12 mouse cellular contexts compared by ENCODE assay signal in genomic region chr10:86814292-86815131, GRCm38 (mm10). TPM values are rescaled to one million over a fixed set of nuclear protein-coding genes. Genes with fewer than 3 reads are reported as not detected.
DNase-seq lines count a peak whose midpoint lies in the region; ATAC-seq and TF ChIP-seq lines count a peak whose summit lies in the region.
"Had no signal": no experiment of that assay in that cellular context is flagged by ENCODE, and none has a peak within 500 bp of the region (broad histone marks: within the 10 kb centered on the region; RNA-seq: fewer than 3 reads in every experiment).

No protein-coding gene starts in this region.

- DNase-seq in heart, adult 2 months, result peak in 1 of 2 experiments; percentile 29
- no peak for DNase-seq in heart, postnatal 25 days (ENCODE audit: low spot score)
- no peak for DNase-seq in MEL (ENCODE audit: low read depth, low spot score)
- DNase-seq in kidney, postnatal 10 days, result peak; percentile 13
- DNase-seq in layer of hippocampus, adult 9-11 months, result no peak
- DNase-seq in left cerebral cortex, postnatal 4 days, result no peak
- no peak for DNase-seq in left cerebral cortex, adult 2 months (ENCODE audit: extremely low spot score in 1 of 2, low spot score in 2 of 2)
- DNase-seq: cerebellum, postnatal 10 days; forebrain, postnatal 0 days had no signal

- no peak for TF ChIP-seq CTCF in heart, adult 2 months (IDR thresholded peaks at IDR 0.05)
- no peak for TF ChIP-seq CTCF in MEL (IDR thresholded peaks at IDR 0.05 in 2 of 3, conservative IDR thresholded peaks at IDR 0.05 in 1 of 3; ENCODE audit: control insufficient read depth in 1 of 3, insufficient read depth in 1 of 3, low read depth in 2 of 3, low read length in 3 of 3, poor library complexity in 1 of 3, severe bottlenecking in 1 of 3)
- no peak for TF ChIP-seq CTCF in left cerebral cortex, adult 2 months (IDR thresholded peaks at IDR 0.05)

- H3K4me2 ChIP-seq in heart, embryonic 13.5 days, result no peak overlapping the region

- H3K4me3 ChIP-seq in heart, adult 2 months, result no peak overlapping the region
- H3K4me3 ChIP-seq in MEL (ENCODE audit: control insufficient read depth in 1 of 2, insufficient read depth in 1 of 2, low read depth in 2 of 2, low read length in 2 of 2), result no peak overlapping the region
- no peak overlapping the region for H3K4me3 ChIP-seq in heart, embryonic 13.5 days
- no peak overlapping the region for H3K4me3 ChIP-seq in left cerebral cortex, adult 2 months

- TF ChIP-seq RAD21 in MEL (IDR thresholded peaks at IDR 0.05; ENCODE audit: low read depth, low read length), result no peak

- peaks cover 13% of the 10 kb centered on the region for H3K4me1 ChIP-seq in heart, adult 2 months (ENCODE audit: control insufficient read depth, insufficient read depth, low read length)
- H3K4me1 ChIP-seq in MEL (ENCODE audit: control insufficient read depth in 1 of 2, insufficient read depth in 2 of 2, low read length in 2 of 2), result no peaks in the 10 kb centered on the region
- peaks cover 41% of the 10 kb centered on the region for H3K4me1 ChIP-seq in heart, embryonic 13.5 days

- no peaks in the 10 kb centered on the region for H3K27me3 ChIP-seq in heart, adult 2 months (ENCODE audit: control insufficient read depth, insufficient read depth, low read length)
- no peaks in the 10 kb centered on the region for H3K27me3 ChIP-seq in MEL (ENCODE audit: control insufficient read depth in 1 of 2, insufficient read depth in 2 of 2, low read length in 2 of 2)
- no peaks in the 10 kb centered on the region for H3K27me3 ChIP-seq in heart, embryonic 13.5 days (replicated peaks)

- H3K9me3 ChIP-seq in MEL (replicated peaks; ENCODE audit: insufficient read depth, low read length), result no peaks in the 10 kb centered on the region
- H3K9me3 ChIP-seq in heart, embryonic 13.5 days, result no peaks in the 10 kb centered on the region

- H3K27ac ChIP-seq in heart, adult 2 months, result peak overlapping the region; percentile 10
- H3K27ac ChIP-seq in MEL (ENCODE audit: control insufficient read depth, low read depth, low read length), result no peak overlapping the region
- peak overlapping the region; percentile 66 for H3K27ac ChIP-seq in heart, embryonic 13.5 days (replicated peaks)
- H3K27ac ChIP-seq in left cerebral cortex, adult 2 months, result no peak overlapping the region
- H3K27ac ChIP-seq: liver, embryonic 14.5 days had no signal

- no peaks in the 10 kb centered on the region for H3K36me3 ChIP-seq in heart, adult 2 months (ENCODE audit: control insufficient read depth, insufficient read depth, low read length)
- peaks cover 0 to 8% of the 10 kb centered on the region in 2 experiments; a peak in 2 of 4 replicates for H3K36me3 ChIP-seq in MEL (ENCODE audit: control insufficient read depth in 1 of 2, insufficient read depth in 2 of 2, low read length in 2 of 2)
- H3K36me3 ChIP-seq in heart, embryonic 13.5 days, result peaks cover 23% of the 10 kb centered on the region

- intact Hi-C loops in heart, adult 2 months (cut with DNase I), result loop anchor here (2.0 kb wide), 1 partner anchor 36 kb away; the partner anchor contains the start of gene Nt5dc3
- intact Hi-C loops in heart, postnatal 25 days (cut with DNase I), result loop anchor here (5.0 kb wide), 1 partner anchor 32 kb away; no protein-coding TSS in a partner anchor
- intact Hi-C loops in left cerebral cortex, postnatal 4 days (cut with DNase I), result no loop called here
- intact Hi-C loops in left cerebral cortex, adult 2 months (cut with DNase I), result no loop called here

- WGBS in heart, adult 2 months, result 68% methylated on average over 19 of the region's 19 CpGs
- WGBS in heart, embryonic 13.5 days, result 63% methylated on average over 19 of the region's 19 CpGs

- 0 out of 2 replicates have a peak, but pooled peaks have one; percentile 18 for TF ChIP-seq EP300 in heart, adult 2 months (IDR thresholded peaks at IDR 0.05; ENCODE audit: insufficient read depth, low read depth, low read length)
- TF ChIP-seq EP300 in MEL (IDR thresholded peaks at IDR 0.05; ENCODE audit: low read depth in 1 of 2, low read length in 2 of 2), result no peak

- no peaks in the 10 kb centered on the region for H3K79me2 ChIP-seq in heart, adult 2 months (replicated peaks; ENCODE audit: control insufficient read depth, insufficient read depth, low read length)
- H3K79me2 ChIP-seq in MEL (ENCODE audit: control insufficient read depth, insufficient read depth, low read length, poor library complexity), result no peaks in the 10 kb centered on the region; the same call in 1 of the 2 replicates

- no peak for TF ChIP-seq POLR2A in heart, adult 2 months (IDR thresholded peaks at IDR 0.05; ENCODE audit: insufficient read depth, low read depth, low read length)
- TF ChIP-seq POLR2A in MEL (IDR thresholded peaks at IDR 0.05; ENCODE audit: control insufficient read depth in 1 of 2, insufficient read depth in 1 of 2, low read depth in 1 of 2, low read length in 2 of 2, poor library complexity in 1 of 2), result no peak

- H3K9ac ChIP-seq in heart, adult 2 months (ENCODE audit: low read depth, low read length), result no peak overlapping the region
- no peak overlapping the region for H3K9ac ChIP-seq in MEL (ENCODE audit: control insufficient read depth, low read depth, low read length, poor library complexity, severe bottlenecking)
- 0 out of 2 replicates have a peak overlapping the region, but pooled peaks have one; percentile 10 for H3K9ac ChIP-seq in heart, embryonic 13.5 days
- H3K9ac ChIP-seq: forebrain, postnatal 0 days; liver, embryonic 14.5 days had no signal

- no peak for ATAC-seq in heart, embryonic 13.5 days (ENCODE audit: extremely low read depth, insufficient number of reproducible peaks, low FRiP score, low TSS enrichment)
- ATAC-seq: forebrain, postnatal 0 days had no signal

TF ChIP-seq in MEL, 35 proteins besides CTCF, POLR2A, EP300 and RAD21:
- no peak for TF ChIP-seq BHLHE40 (IDR thresholded peaks at IDR 0.05; ENCODE audit: borderline replicate concordance, low read depth, low read length)
- TF ChIP-seq USF1 (IDR thresholded peaks at IDR 0.05; ENCODE audit: low read depth, low read length), result no peak
- no peak for TF ChIP-seq ZNF384 (IDR thresholded peaks at IDR 0.05; ENCODE audit: low read depth, low read length)
- 0 out of 2 replicates have a peak, but pooled peaks have one; percentile 14 for TF ChIP-seq GATA1 (IDR thresholded peaks at IDR 0.05; ENCODE audit: low read depth, low read length)
- no peak for TF ChIP-seq USF2 (IDR thresholded peaks at IDR 0.05; ENCODE audit: borderline replicate concordance in 1 of 2, insufficient read depth in 1 of 2, low read depth in 1 of 2, low read length in 2 of 2)
- no peak for TF ChIP-seq SIN3A (IDR thresholded peaks at IDR 0.05; ENCODE audit: low read length)
- TF ChIP-seq MYC (IDR thresholded peaks at IDR 0.05; ENCODE audit: low read depth, low read length), result no peak
- no peak for TF ChIP-seq HCFC1 (IDR thresholded peaks at IDR 0.05; ENCODE audit: low read depth, low read length)

RNA-seq across cellular contexts. Expression of gene Nt5dc3, which starts 35.7 kb away (rescaled TPM):
- total RNA-seq in heart, adult 2 months (2021), result 10 to 100 TPM; 33.9 to 36.6 TPM
- 25.3 and 45.6 TPM in 2 replicates for polyA plus RNA-seq in heart, adult 2 months (2012; rRNA removed)
- 10 to 100 TPM; 30.2 to 36.5 TPM for total RNA-seq in heart, postnatal 25 days (2021)
- total RNA-seq in MEL (2012; rRNA removed), result 7.0 and 9.7 TPM in 2 replicates
- polyA plus RNA-seq in MEL (2012; ENCODE audit: insufficient read depth in 1 of 2, insufficient read length in 2 of 2, low read depth in 1 of 2, low replicate concordance in 2 of 2, missing spikeins in 1 of 2), result 10 to 100 TPM in 1 of 2 experiments, not detected in 1; 15.6 TPM
- 1.9 and 2.1 TPM in 2 replicates for polyA plus RNA-seq in heart, embryonic 13.5 days (2015; fragmentation: Nextera tagmentation; extraction: Ambion mirVana)
- 10 to 100 TPM; 60.1 to 60.8 TPM for total RNA-seq in left cerebral cortex, postnatal 4 days (2021)
- total RNA-seq in left cerebral cortex, adult 2 months (2021), result 10 to 100 TPM; 83.9 to 93.6 TPM

RNA-seq across cellular contexts. Expression of gene Gm49358, which starts 50.7 kb away (rescaled TPM):
- 10 to 100 TPM; 10.5 to 14.3 TPM for total RNA-seq in heart, adult 2 months (2021)
- not detected in 2 replicates for polyA plus RNA-seq in heart, adult 2 months (2012; rRNA removed)
- 10 to 100 TPM; 12.5 to 13.9 TPM for total RNA-seq in heart, postnatal 25 days (2021)
- total RNA-seq in MEL (2012; rRNA removed), result 1.3 and 1.8 TPM in 2 replicates
- not detected for polyA plus RNA-seq in MEL (2012; ENCODE audit: insufficient read depth in 1 of 2, insufficient read length in 2 of 2, low read depth in 1 of 2, low replicate concordance in 2 of 2, missing spikeins in 1 of 2)
- not detected in 2 replicates for polyA plus RNA-seq in heart, embryonic 13.5 days (2015; fragmentation: Nextera tagmentation; extraction: Ambion mirVana)
- total RNA-seq in left cerebral cortex, postnatal 4 days (2021), result 10 to 100 TPM in 1 of 2 experiments, 1 to 10 TPM in 1; 6.6 to 18.7 TPM
- total RNA-seq in left cerebral cortex, adult 2 months (2021), result 10 to 100 TPM; 19.1 to 24.5 TPM
- polyA plus RNA-seq: C2C12; forebrain, postnatal 0 days; liver, embryonic 14.5 days had no signal

Comparison
In these comparisons a context has a peak if more than half of its experiments do, and no peak if none do; other contexts are left out.
1. H3K27ac ChIP-seq: peak in heart, adult 2 months (single experiment) and heart, embryonic 13.5 days (single experiment); none in MEL (single experiment) and left cerebral cortex, adult 2 months (single experiment).
2. intact Hi-C loops: an anchor here in heart, adult 2 months (2.0 kb wide) and heart, postnatal 25 days (5.0 kb wide); none called in left cerebral cortex, postnatal 4 days and left cerebral cortex, adult 2 months.